Mouse (Mus musculus) lung, postnatal 4 days (tissue): ENCODE measurements at regions not wholly inside any gene's neighbourhood (a gene's known extent, or its start where the extent isn't known, plus 50 kb on each side); places are given as distances from the start of the nearest gene placed in this dataset.

Experiments used
- DNase-seq, 2 experiments: peaks; one replicate each; pipeline ENCODE4 v3.0.0; 2021

GRCm38 (mm10) chr2:114454901-114455300 is 199.9 kb downstream of the Dph6 start:
- no peak for DNase-seq

GRCm38 (mm10) chr2:114450185-114450584 is 204.6 kb downstream of the Dph6 start:
- no peak for DNase-seq

GRCm38 (mm10) chr2:114443801-114444200 is 211.0 kb downstream of the Dph6 start:
- DNase-seq, result no peak

- DNase-seq, result no peak
These were observed 213.8 kb downstream of the Dph6 start for GRCm38 (mm10) chr2:114440943-114441342.

GRCm38 (mm10) chr2:114439668-114440067 is 215.1 kb downstream of the Dph6 start:
- DNase-seq, result peak in 1 of 2 experiments; percentile 4

GRCm38 (mm10) chr2:114438048-114438447 is 216.7 kb downstream of the Dph6 start:
- DNase-seq, result no peak

GRCm38 (mm10) chr2:114427426-114428157 is 226.3 kb upstream of the Zfp770 start:
- DNase-seq, result peak; percentile 53 to 75

- DNase-seq, result no peak
These were observed 218.1 kb upstream of the Zfp770 start for GRCm38 (mm10) chr2:114419346-114419745.

- no peak for DNase-seq
These were observed 211.7 kb upstream of the Zfp770 start for GRCm38 (mm10) chr2:114413013-114413412.

GRCm38 (mm10) chr2:114411940-114412715 is 210.9 kb upstream of the Zfp770 start:
- no peak for DNase-seq

- DNase-seq, result no peak
These were observed 209.4 kb upstream of the Zfp770 start for GRCm38 (mm10) chr2:114410717-114411116.

- DNase-seq, result no peak
These were observed 208.3 kb upstream of the Zfp770 start for GRCm38 (mm10) chr2:114409542-114409941.

GRCm38 (mm10) chr2:114407408-114407807 is 206.1 kb upstream of the Zfp770 start:
- DNase-seq, result no peak

- no peak for DNase-seq
These were observed 183.3 kb upstream of the Zfp770 start for GRCm38 (mm10) chr2:114384566-114384965.

- no peak for DNase-seq
These were observed 177.7 kb upstream of the Zfp770 start for GRCm38 (mm10) chr2:114378844-114379533.

GRCm38 (mm10) chr2:114373476-114373875 is 172.2 kb upstream of the Zfp770 start:
- no peak for DNase-seq

GRCm38 (mm10) chr2:114353876-114354275 is 152.6 kb upstream of the Zfp770 start:
- peak in 1 of 2 experiments; percentile 19 for DNase-seq

GRCm38 (mm10) chr2:114340578-114341293 is 139.5 kb upstream of the Zfp770 start:
- no peak for DNase-seq

GRCm38 (mm10) chr2:114301746-114302145 is 100.5 kb upstream of the Zfp770 start:
- no peak for DNase-seq

GRCm38 (mm10) chr2:114295110-114295509 is 93.8 kb upstream of the Zfp770 start:
- no peak for DNase-seq

GRCm38 (mm10) chr2:114291387-114291786 is 90.1 kb upstream of the Zfp770 start:
- DNase-seq, result no peak

- DNase-seq, result no peak
These were observed 74.3 kb upstream of the Zfp770 start for GRCm38 (mm10) chr2:114275536-114275935.
